ENCODE assay signal across 9 mouse cellular contexts in genomic region chr2:32620682-32621516, GRCm38 (mm10). TPM values are rescaled to one million over a fixed set of nuclear protein-coding genes. Genes with fewer than 3 reads are reported as not detected.
DNase-seq lines count a peak whose midpoint lies in the region; ATAC-seq and TF ChIP-seq lines count a peak whose summit lies in the region.
"Had no signal": no experiment of that assay in that cellular context is flagged by ENCODE, and none has a peak within 500 bp of the region (broad histone marks: within the 10 kb centered on the region; RNA-seq: fewer than 3 reads in every experiment).

No protein-coding gene starts in this region.

- no peak for TF ChIP-seq EP300 in liver, embryonic 14.5 days (IDR thresholded peaks at IDR 0.05; ENCODE audit: low read depth)

- 53% methylated on average over 4 of the region's 4 CpGs for WGBS in forebrain, embryonic 14.5 days
- WGBS in forebrain, embryonic 11.5 days, result 42% methylated on average over 4 of the region's 4 CpGs
- 15% methylated on average over 4 of the region's 4 CpGs for WGBS in embryonic facial prominence, embryonic 13.5 days
- WGBS in hindbrain, postnatal 0 days, result 46% methylated on average over 4 of the region's 4 CpGs
- WGBS in liver, embryonic 14.5 days (ENCODE audit: insufficient replicate concordance), result 35% methylated on average over 4 of the region's 4 CpGs
- WGBS in stomach, embryonic 15.5 days, result 13% methylated on average over 4 of the region's 4 CpGs

- no peak overlapping the region for H3K4me3 ChIP-seq in forebrain, embryonic 14.5 days (ENCODE audit: low read depth, low read length)
- no peak overlapping the region for H3K4me3 ChIP-seq in forebrain, embryonic 11.5 days (ENCODE audit: low read depth, low read length)
- H3K4me3 ChIP-seq in embryonic facial prominence, embryonic 13.5 days, result no peak overlapping the region
- H3K4me3 ChIP-seq in hindbrain, postnatal 0 days (ENCODE audit: low read length), result no peak overlapping the region
- H3K4me3 ChIP-seq in liver, embryonic 14.5 days (ENCODE audit: insufficient read depth in 1 of 2, low read depth in 2 of 2, low read length in 2 of 2), result no peak overlapping the region
- no peak overlapping the region for H3K4me3 ChIP-seq in stomach, embryonic 15.5 days (replicated peaks)

- no peaks in the 10 kb centered on the region for H3K27me3 ChIP-seq in forebrain, embryonic 14.5 days (replicated peaks; ENCODE audit: control insufficient read depth, insufficient read depth, low read length)
- H3K27me3 ChIP-seq in forebrain, embryonic 11.5 days (ENCODE audit: control insufficient read depth, insufficient read depth, low read length), result no peaks in the 10 kb centered on the region
- H3K27me3 ChIP-seq in embryonic facial prominence, embryonic 13.5 days, result no peaks in the 10 kb centered on the region
- H3K27me3 ChIP-seq in hindbrain, postnatal 0 days (ENCODE audit: insufficient read depth, low read length), result no peaks in the 10 kb centered on the region
- no peaks in the 10 kb centered on the region for H3K27me3 ChIP-seq in liver, embryonic 14.5 days (ENCODE audit: control insufficient read depth, insufficient read depth, low read length)
- no peaks in the 10 kb centered on the region for H3K27me3 ChIP-seq in stomach, embryonic 15.5 days (replicated peaks)

- no peak for DNase-seq in forebrain, embryonic 14.5 days (ENCODE audit: low spot score)
- DNase-seq in forebrain, embryonic 11.5 days (ENCODE audit: low spot score), result no peak
- DNase-seq in hindbrain, postnatal 0 days (ENCODE audit: low spot score), result peak; percentile 64
- no peak for DNase-seq in liver, embryonic 14.5 days (ENCODE audit: low read depth in 3 of 3, low spot score in 3 of 3)
- no peak for DNase-seq in right cerebral cortex, postnatal 25 days
- DNase-seq in layer of hippocampus, postnatal 14 days (ENCODE audit: low spot score in 2 of 2), result no peak

- H3K9me3 ChIP-seq in forebrain, embryonic 14.5 days (replicated peaks; ENCODE audit: control insufficient read depth, low read length), result no peaks in the 10 kb centered on the region
- no peaks in the 10 kb centered on the region for H3K9me3 ChIP-seq in forebrain, embryonic 11.5 days (ENCODE audit: control insufficient read depth, low read length)
- no peaks in the 10 kb centered on the region for H3K9me3 ChIP-seq in embryonic facial prominence, embryonic 13.5 days
- H3K9me3 ChIP-seq in hindbrain, postnatal 0 days (ENCODE audit: low read length), result no peaks in the 10 kb centered on the region
- H3K9me3 ChIP-seq in liver, embryonic 14.5 days (ENCODE audit: control insufficient read depth, low read length), result peaks cover 2% of the 10 kb centered on the region
- H3K9me3 ChIP-seq in stomach, embryonic 15.5 days, result no peaks in the 10 kb centered on the region

- no peak for ATAC-seq in forebrain, embryonic 14.5 days
- no peak for ATAC-seq in forebrain, embryonic 11.5 days (replicated peaks; ENCODE audit: low FRiP score)
- ATAC-seq in embryonic facial prominence, embryonic 13.5 days (ENCODE audit: insufficient number of reproducible peaks, insufficient read depth, low FRiP score, low TSS enrichment, low read depth), result no peak
- peak; percentile 57 for ATAC-seq in hindbrain, postnatal 0 days
- peak; percentile 56 for ATAC-seq in liver, embryonic 14.5 days (ENCODE audit: insufficient read depth)
- peak; percentile 67 for ATAC-seq in stomach, embryonic 15.5 days (ENCODE audit: insufficient read depth, low FRiP score, low read depth)

- peaks cover 11% of the 10 kb centered on the region for H3K4me1 ChIP-seq in forebrain, embryonic 14.5 days (ENCODE audit: control insufficient read depth, insufficient read depth, low read length)
- H3K4me1 ChIP-seq in forebrain, embryonic 11.5 days (replicated peaks; ENCODE audit: control insufficient read depth, insufficient read depth, low read length), result peaks cover 10% of the 10 kb centered on the region; the same call in 1 of the 2 replicates
- peaks cover 55% of the 10 kb centered on the region for H3K4me1 ChIP-seq in embryonic facial prominence, embryonic 13.5 days
- peaks cover 14% of the 10 kb centered on the region for H3K4me1 ChIP-seq in hindbrain, postnatal 0 days (ENCODE audit: insufficient read depth, low read length)
- peaks cover 0 to 26% of the 10 kb centered on the region in 2 experiments; a peak in 3 of 4 replicates for H3K4me1 ChIP-seq in liver, embryonic 14.5 days (replicated peaks; ENCODE audit: control insufficient read depth in 2 of 2, insufficient read depth in 2 of 2, low read length in 1 of 2)
- peaks cover 53% of the 10 kb centered on the region for H3K4me1 ChIP-seq in stomach, embryonic 15.5 days

- no peak for TF ChIP-seq CTCF in hindbrain, postnatal 0 days (IDR thresholded peaks at IDR 0.05; ENCODE audit: low read depth)
- TF ChIP-seq CTCF in liver, embryonic 14.5 days (IDR thresholded peaks at IDR 0.05; ENCODE audit: low read depth), result no peak

- H3K27ac ChIP-seq in forebrain, embryonic 14.5 days (ENCODE audit: low read depth, low read length), result no peak overlapping the region
- H3K27ac ChIP-seq in forebrain, embryonic 11.5 days (ENCODE audit: low read depth, low read length), result no peak overlapping the region
- H3K27ac ChIP-seq in embryonic facial prominence, embryonic 13.5 days, result peak overlapping the region; percentile 86
- peak overlapping the region; percentile 68 for H3K27ac ChIP-seq in hindbrain, postnatal 0 days
- no peak overlapping the region for H3K27ac ChIP-seq in liver, embryonic 14.5 days
- H3K27ac ChIP-seq in stomach, embryonic 15.5 days, result peak overlapping the region; percentile 86

- no peak overlapping the region for H3K4me2 ChIP-seq in forebrain, embryonic 14.5 days (ENCODE audit: low read length)
- H3K4me2 ChIP-seq in forebrain, embryonic 11.5 days (ENCODE audit: low read depth, low read length, severe bottlenecking), result no peak overlapping the region
- H3K4me2 ChIP-seq in embryonic facial prominence, embryonic 13.5 days, result peak overlapping the region; percentile 3; the same call in 1 of the 2 replicates
- no peak overlapping the region for H3K4me2 ChIP-seq in hindbrain, postnatal 0 days (ENCODE audit: low read depth, low read length)
- H3K4me2 ChIP-seq in liver, embryonic 14.5 days (ENCODE audit: low read depth), result no peak overlapping the region
- H3K4me2 ChIP-seq in stomach, embryonic 15.5 days, result peak overlapping the region; percentile 10; the same call in 1 of the 2 replicates

- 0 out of 2 replicates have a peak overlapping the region, but pooled peaks have one; percentile 25 for H3K9ac ChIP-seq in forebrain, embryonic 14.5 days (ENCODE audit: low read length)
- H3K9ac ChIP-seq in forebrain, embryonic 11.5 days (ENCODE audit: low read length), result no peak overlapping the region
- H3K9ac ChIP-seq in embryonic facial prominence, embryonic 13.5 days, result peak overlapping the region; percentile 41
- H3K9ac ChIP-seq in hindbrain, postnatal 0 days (replicated peaks; ENCODE audit: low read length), result no peak overlapping the region
- H3K9ac ChIP-seq in liver, embryonic 14.5 days (replicated peaks), result no peak overlapping the region
- no peak overlapping the region for H3K9ac ChIP-seq in stomach, embryonic 15.5 days

- no peaks in the 10 kb centered on the region for H3K36me3 ChIP-seq in forebrain, embryonic 14.5 days (ENCODE audit: control insufficient read depth, insufficient read depth, low read length)
- no peaks in the 10 kb centered on the region; the same call in 1 of the 2 replicates for H3K36me3 ChIP-seq in forebrain, embryonic 11.5 days (ENCODE audit: control insufficient read depth, insufficient read depth, low read length)
- peaks cover 33% of the 10 kb centered on the region for H3K36me3 ChIP-seq in embryonic facial prominence, embryonic 13.5 days
- no peaks in the 10 kb centered on the region for H3K36me3 ChIP-seq in hindbrain, postnatal 0 days (ENCODE audit: insufficient read depth, low read length)
- H3K36me3 ChIP-seq in liver, embryonic 14.5 days (replicated peaks; ENCODE audit: control insufficient read depth, insufficient read depth, low read depth), result peaks cover 6% of the 10 kb centered on the region
- peaks cover 9% of the 10 kb centered on the region; the same call in 1 of the 2 replicates for H3K36me3 ChIP-seq in stomach, embryonic 15.5 days

RNA-seq across cellular contexts. Expression of gene Ak1, which starts 0.7 kb away (rescaled TPM):
- 60.3 and 65.9 TPM in 2 replicates for polyA plus RNA-seq in forebrain, embryonic 14.5 days (2014; fragmentation: Nextera tagmentation; extraction: Ambion mirVana)
- polyA plus RNA-seq in forebrain, embryonic 11.5 days (2014; fragmentation: Nextera tagmentation; extraction: Ambion mirVana), result 18.9 and 20.6 TPM in 2 replicates
- 20.7 and 27.3 TPM in 2 replicates for polyA plus RNA-seq in embryonic facial prominence, embryonic 13.5 days (2015; fragmentation: Nextera tagmentation; extraction: Ambion mirVana)
- 89.8 and 92.2 TPM in 2 replicates for total RNA-seq in hindbrain, postnatal 0 days (2014; rRNA removed)
- polyA plus RNA-seq in hindbrain, postnatal 0 days (2015; fragmentation: Nextera tagmentation; extraction: Ambion mirVana), result 103 and 106 TPM in 2 replicates
- polyA plus RNA-seq in liver, embryonic 14.5 days (2012; rRNA removed), result 0.34 and 0.37 TPM in 2 replicates
- polyA plus RNA-seq in liver, embryonic 14.5 days (2014; fragmentation: Nextera tagmentation; extraction: Ambion mirVana), result 0.44 and 0.59 TPM in 2 replicates
- 21.8 and 22.1 TPM in 2 replicates for polyA plus RNA-seq in stomach, embryonic 15.5 days (2015; fragmentation: Nextera tagmentation; extraction: Ambion mirVana)
- 100 to 1,000 TPM; 124 to 125 TPM for total RNA-seq in layer of hippocampus, postnatal 14 days (2021)

RNA-seq across cellular contexts. Expression of gene St6galnac6, which starts 21.4 kb away (rescaled TPM):
- polyA plus RNA-seq in forebrain, embryonic 14.5 days (2014; fragmentation: Nextera tagmentation; extraction: Ambion mirVana), result 4.7 and 5.7 TPM in 2 replicates
- 4.7 and 5.1 TPM in 2 replicates for polyA plus RNA-seq in forebrain, embryonic 11.5 days (2014; fragmentation: Nextera tagmentation; extraction: Ambion mirVana)
- 29.9 and 35.1 TPM in 2 replicates for polyA plus RNA-seq in embryonic facial prominence, embryonic 13.5 days (2015; fragmentation: Nextera tagmentation; extraction: Ambion mirVana)
- 87.0 and 114 TPM in 2 replicates for total RNA-seq in hindbrain, postnatal 0 days (2014; rRNA removed)
- polyA plus RNA-seq in hindbrain, postnatal 0 days (2015; fragmentation: Nextera tagmentation; extraction: Ambion mirVana), result 39.5 and 40.9 TPM in 2 replicates
- polyA plus RNA-seq in liver, embryonic 14.5 days (2012; rRNA removed), result 9.9 and 14.3 TPM in 2 replicates
- polyA plus RNA-seq in liver, embryonic 14.5 days (2014; fragmentation: Nextera tagmentation; extraction: Ambion mirVana), result 3.2 and 4.4 TPM in 2 replicates
- 17.4 and 19.7 TPM in 2 replicates for polyA plus RNA-seq in stomach, embryonic 15.5 days (2015; fragmentation: Nextera tagmentation; extraction: Ambion mirVana)
- 100 to 1,000 TPM in 1 of 2 experiments, 10 to 100 TPM in 1; 99.0 to 106 TPM for total RNA-seq in layer of hippocampus, postnatal 14 days (2021)

RNA-seq across cellular contexts. Expression of gene Eng, which starts 25.5 kb away (rescaled TPM):
- polyA plus RNA-seq in forebrain, embryonic 14.5 days (2014; fragmentation: Nextera tagmentation; extraction: Ambion mirVana), result 15.0 and 23.1 TPM in 2 replicates
- 25.5 and 25.9 TPM in 2 replicates for polyA plus RNA-seq in forebrain, embryonic 11.5 days (2014; fragmentation: Nextera tagmentation; extraction: Ambion mirVana)
- 49.1 and 50.2 TPM in 2 replicates for polyA plus RNA-seq in embryonic facial prominence, embryonic 13.5 days (2015; fragmentation: Nextera tagmentation; extraction: Ambion mirVana)
- total RNA-seq in hindbrain, postnatal 0 days (2014; rRNA removed), result 23.7 and 24.1 TPM in 2 replicates
- polyA plus RNA-seq in hindbrain, postnatal 0 days (2015; fragmentation: Nextera tagmentation; extraction: Ambion mirVana), result 23.7 and 23.8 TPM in 2 replicates
- 15.4 and 17.6 TPM in 2 replicates for polyA plus RNA-seq in liver, embryonic 14.5 days (2012; rRNA removed)
- 13.9 and 16.5 TPM in 2 replicates for polyA plus RNA-seq in liver, embryonic 14.5 days (2014; fragmentation: Nextera tagmentation; extraction: Ambion mirVana)
- 59.6 and 65.3 TPM in 2 replicates for polyA plus RNA-seq in stomach, embryonic 15.5 days (2015; fragmentation: Nextera tagmentation; extraction: Ambion mirVana)
- total RNA-seq in layer of hippocampus, postnatal 14 days (2021), result 10 to 100 TPM; 27.0 to 28.8 TPM

RNA-seq across cellular contexts. Expression of gene St6galnac4, which starts 34.0 kb away (rescaled TPM):
- polyA plus RNA-seq in forebrain, embryonic 14.5 days (2014; fragmentation: Nextera tagmentation; extraction: Ambion mirVana), result 18.7 and 21.4 TPM in 2 replicates
- polyA plus RNA-seq in forebrain, embryonic 11.5 days (2014; fragmentation: Nextera tagmentation; extraction: Ambion mirVana), result 15.4 and 16.7 TPM in 2 replicates
- polyA plus RNA-seq in embryonic facial prominence, embryonic 13.5 days (2015; fragmentation: Nextera tagmentation; extraction: Ambion mirVana), result 33.1 and 34.7 TPM in 2 replicates
- 66.9 and 75.7 TPM in 2 replicates for total RNA-seq in hindbrain, postnatal 0 days (2014; rRNA removed)
- polyA plus RNA-seq in hindbrain, postnatal 0 days (2015; fragmentation: Nextera tagmentation; extraction: Ambion mirVana), result 45.6 and 47.5 TPM in 2 replicates
- polyA plus RNA-seq in liver, embryonic 14.5 days (2012; rRNA removed), result 5.4 and 5.6 TPM in 2 replicates
- 6.2 and 6.8 TPM in 2 replicates for polyA plus RNA-seq in liver, embryonic 14.5 days (2014; fragmentation: Nextera tagmentation; extraction: Ambion mirVana)
- 18.3 and 20.3 TPM in 2 replicates for polyA plus RNA-seq in stomach, embryonic 15.5 days (2015; fragmentation: Nextera tagmentation; extraction: Ambion mirVana)
- 10 to 100 TPM; 41.7 to 42.1 TPM for total RNA-seq in layer of hippocampus, postnatal 14 days (2021)

RNA-seq across cellular contexts. Expression of gene 9430097D07Rik, which starts 45.4 kb away (rescaled TPM):
- polyA plus RNA-seq in forebrain, embryonic 14.5 days (2014; fragmentation: Nextera tagmentation; extraction: Ambion mirVana), result 0.30 and 0.61 TPM in 2 replicates
- polyA plus RNA-seq in forebrain, embryonic 11.5 days (2014; fragmentation: Nextera tagmentation; extraction: Ambion mirVana), result 0.35 TPM in 1 of 2 replicates, not detected in the other
- 0.18 TPM in 1 of 2 replicates, not detected in the other for polyA plus RNA-seq in embryonic facial prominence, embryonic 13.5 days (2015; fragmentation: Nextera tagmentation; extraction: Ambion mirVana)
- 0.21 and 0.83 TPM in 2 replicates for total RNA-seq in hindbrain, postnatal 0 days (2014; rRNA removed)
- polyA plus RNA-seq in hindbrain, postnatal 0 days (2015; fragmentation: Nextera tagmentation; extraction: Ambion mirVana), result 0.73 and 0.76 TPM in 2 replicates
- polyA plus RNA-seq in liver, embryonic 14.5 days (2012; rRNA removed), result not detected in 2 replicates
- polyA plus RNA-seq in liver, embryonic 14.5 days (2014; fragmentation: Nextera tagmentation; extraction: Ambion mirVana), result 0.06 TPM in 1 of 2 replicates, not detected in the other
- polyA plus RNA-seq in stomach, embryonic 15.5 days (2015; fragmentation: Nextera tagmentation; extraction: Ambion mirVana), result 0.09 and 0.12 TPM in 2 replicates
- total RNA-seq in layer of hippocampus, postnatal 14 days (2021), result under 1 TPM; 0.44 to 0.93 TPM
- total RNA-seq: liver, adult 2 months had no signal
- polyA plus RNA-seq: liver, adult 2 months had no signal

Comparison
In these comparisons a context has a peak if more than half of its experiments do, and no peak if none do; other contexts are left out.
1. H3K9ac ChIP-seq: peak in forebrain, embryonic 14.5 days (single experiment) and embryonic facial prominence, embryonic 13.5 days (single experiment); none in forebrain, embryonic 11.5 days (single experiment), hindbrain, postnatal 0 days (single experiment), liver, embryonic 14.5 days (single experiment) and stomach, embryonic 15.5 days (single experiment).
2. ATAC-seq: peak in hindbrain, postnatal 0 days (single experiment), liver, embryonic 14.5 days (single experiment) and stomach, embryonic 15.5 days (single experiment); none in forebrain, embryonic 14.5 days (single experiment), forebrain, embryonic 11.5 days (single experiment) and embryonic facial prominence, embryonic 13.5 days (single experiment).
3. H3K27ac ChIP-seq: peak in embryonic facial prominence, embryonic 13.5 days (single experiment), hindbrain, postnatal 0 days (single experiment) and stomach, embryonic 15.5 days (single experiment); none in forebrain, embryonic 14.5 days (single experiment), forebrain, embryonic 11.5 days (single experiment) and liver, embryonic 14.5 days (single experiment).
4. H3K4me2 ChIP-seq: peak in embryonic facial prominence, embryonic 13.5 days (single experiment) and stomach, embryonic 15.5 days (single experiment); none in forebrain, embryonic 14.5 days (single experiment), forebrain, embryonic 11.5 days (single experiment), hindbrain, postnatal 0 days (single experiment) and liver, embryonic 14.5 days (single experiment).
5. RNA of gene Ak1, which starts 0.7 kb away (polyA plus RNA-seq): 103 to 106 TPM in hindbrain, postnatal 0 days, 60.3 to 65.9 TPM in forebrain, embryonic 14.5 days, 21.8 to 22.1 TPM in stomach, embryonic 15.5 days, 20.7 to 27.3 TPM in embryonic facial prominence, embryonic 13.5 days and 18.9 to 20.6 TPM in forebrain, embryonic 11.5 days; 0.34 to 0.59 TPM in liver, embryonic 14.5 days; every median in the first group is over 10 times any median in the second.